Mouse (Mus musculus) spleen, postnatal 4 days (tissue): Measurements from ENCODE around the gene Gm11060.

Source experiments
- DNase-seq, 2 experiments: peaks; one replicate each; pipeline ENCODE4 v3.0.0; 2022; ENCODE audit warnings: low spot score in 2 of 2

The Gm11060 gene

GRCm38 (mm10) chr2:105117669-105118068 is 25.9 kb downstream of the Gm11060 start:
- no peak for DNase-seq

GRCm38 (mm10) chr2:105122216-105122615 is 30.4 kb downstream of the Gm11060 start:
- no peak for DNase-seq

GRCm38 (mm10) chr2:105122886-105123285 is 31.1 kb downstream of the Gm11060 start:
- DNase-seq, result no peak

- no peak for DNase-seq
These were observed 31.6 kb downstream of the Gm11060 start for GRCm38 (mm10) chr2:105123431-105123830.

- DNase-seq, result no peak
These were observed 32.1 kb downstream of the Gm11060 start for GRCm38 (mm10) chr2:105123881-105124280.

- DNase-seq, result no peak
These were observed 32.6 kb downstream of the Gm11060 start for GRCm38 (mm10) chr2:105124391-105124790.

GRCm38 (mm10) chr2:105125205-105125604 is 33.4 kb downstream of the Gm11060 start:
- DNase-seq, result no peak

GRCm38 (mm10) chr2:105125641-105126040 is 33.8 kb downstream of the Gm11060 start:
- no peak for DNase-seq

GRCm38 (mm10) chr2:105126279-105126678 is 34.5 kb downstream of the Gm11060 start, which contains the start of gene Wt1:
TSS of gene Wt1 (plus strand) at chr2:105126529.
- peak in 1 of 2 experiments; percentile 29 for DNase-seq

GRCm38 (mm10) chr2:105126691-105127530 is 35.1 kb downstream of the Gm11060 start:
- DNase-seq, result no peak

- DNase-seq, result no peak
These were observed 36.0 kb downstream of the Gm11060 start for GRCm38 (mm10) chr2:105127531-105128480.

GRCm38 (mm10) chr2:105128564-105128963 is 36.7 kb downstream of the Gm11060 start:
- no peak for DNase-seq

GRCm38 (mm10) chr2:105130351-105131060 is 38.7 kb downstream of the Gm11060 start:
- no peak for DNase-seq

- DNase-seq, result no peak
These were observed 39.4 kb downstream of the Gm11060 start for GRCm38 (mm10) chr2:105131061-105131810.

- no peak for DNase-seq
These were observed 39.9 kb downstream of the Gm11060 start for GRCm38 (mm10) chr2:105131811-105132100.

- DNase-seq, result no peak
These were observed 40.5 kb downstream of the Gm11060 start for GRCm38 (mm10) chr2:105132300-105132699.

GRCm38 (mm10) chr2:105132933-105133795 is 41.3 kb downstream of the Gm11060 start:
- no peak for DNase-seq

GRCm38 (mm10) chr2:105134296-105134695 is 42.5 kb downstream of the Gm11060 start:
- DNase-seq, result no peak

GRCm38 (mm10) chr2:105139471-105139870 is 47.7 kb downstream of the Gm11060 start:
- no peak for DNase-seq

GRCm38 (mm10) chr2:105141371-105141770 is 49.6 kb downstream of the Gm11060 start:
- DNase-seq, result no peak
